Mouse (Mus musculus) cerebellum, postnatal 36 days (tissue): Measurements from ENCODE around the gene Mbtd1.
A peak's percentile ranks its signal among the peaks of the same experiment; 100 is the strongest.

Source experiments
- DNase-seq, 2 experiments: peaks; one replicate each; pipeline ENCODE4 v3.0.0; 2021 to 2022; ENCODE audit warnings: mixed read lengths in 2 of 2

Gene Mbtd1

GRCm38 (mm10) chr11:93948887-93949567 lies 63.4 kb downstream of the Mbtd1 start:
- no peak for DNase-seq

GRCm38 (mm10) chr11:93950045-93950444 lies 64.4 kb downstream of the Mbtd1 start:
- no peak for DNase-seq

- DNase-seq: no peak
These were observed 66.7 kb downstream of the Mbtd1 start for GRCm38 (mm10) chr11:93952376-93952775.

- DNase-seq: no peak
These were observed 69.1 kb downstream of the Mbtd1 start for GRCm38 (mm10) chr11:93954738-93955255.

GRCm38 (mm10) chr11:93955256-93956150 lies 69.9 kb downstream of the Mbtd1 start:
- DNase-seq: peak; percentile 75 to 81

GRCm38 (mm10) chr11:93956159-93956558 lies 70.5 kb downstream of the Mbtd1 start, which contains the start of gene Nme2:
Gene Nme2, minus strand, starts transcription at chr11:93956259.
- DNase-seq: peak; percentile 12 to 20

- no peak for DNase-seq
These were observed 71.4 kb downstream of the Mbtd1 start for GRCm38 (mm10) chr11:93957031-93957555.

GRCm38 (mm10) chr11:93957746-93958145 lies 72.1 kb downstream of the Mbtd1 start:
- no peak for DNase-seq

- no peak for DNase-seq
These were observed 75.8 kb downstream of the Mbtd1 start for GRCm38 (mm10) chr11:93961482-93961881.

GRCm38 (mm10) chr11:93963013-93963412 lies 77.4 kb downstream of the Mbtd1 start:
- no peak for DNase-seq

- no peak for DNase-seq
These were observed 79.7 kb downstream of the Mbtd1 start for GRCm38 (mm10) chr11:93965391-93965790.

- peak in 1 of 2 experiments; percentile 8 for DNase-seq
These were observed 81.7 kb downstream of the Mbtd1 start for GRCm38 (mm10) chr11:93967381-93967780.

- peak; percentile 97 to 99 for DNase-seq
These were observed 82.6 kb downstream of the Mbtd1 start, which contains the start of the genes Gm20390 and Nme1 for GRCm38 (mm10) chr11:93968005-93968847. Gene Gm20390, minus strand, starts transcription at chr11:93968293. Gene Nme1, minus strand, starts transcription at chr11:93968521.

GRCm38 (mm10) chr11:93968848-93969128 lies 83.1 kb downstream of the Mbtd1 start:
- DNase-seq: no peak

GRCm38 (mm10) chr11:93969171-93969570 lies 83.5 kb downstream of the Mbtd1 start:
- no peak for DNase-seq

- DNase-seq: no peak
These were observed 84.1 kb downstream of the Mbtd1 start for GRCm38 (mm10) chr11:93969799-93970198.

GRCm38 (mm10) chr11:93972951-93973350 lies 87.3 kb downstream of the Mbtd1 start:
- DNase-seq: no peak

GRCm38 (mm10) chr11:93979502-93980049 lies 93.9 kb downstream of the Mbtd1 start:
- DNase-seq: no peak

- DNase-seq: no peak
These were observed 99.0 kb downstream of the Mbtd1 start for GRCm38 (mm10) chr11:93984619-93985018.

- no peak for DNase-seq
These were observed 99.6 kb downstream of the Mbtd1 start for GRCm38 (mm10) chr11:93985265-93985664.

- DNase-seq: no peak
These were observed 100.6 kb downstream of the Mbtd1 start for GRCm38 (mm10) chr11:93986298-93986697.

- no peak for DNase-seq
These were observed 101.4 kb downstream of the Mbtd1 start for GRCm38 (mm10) chr11:93987026-93987425.
